Mouse (Mus musculus): Measurements from ENCODE around the gene H6pd.

Gene H6pd

GRCm38 (mm10) chr4:149941067-149941755 is 67.6 kb downstream of the H6pd start:
- DNase-seq: no peak

- no peak for DNase-seq
Measured at GRCm38 (mm10) chr4:149938701-149939100, 70.1 kb downstream of the H6pd start.

GRCm38 (mm10) chr4:149936921-149937320 is 71.9 kb downstream of the H6pd start:
- no peak for DNase-seq

- no peak for DNase-seq
Measured at GRCm38 (mm10) chr4:149935470-149935869, 73.4 kb downstream of the H6pd start.

- DNase-seq: no peak
Measured at GRCm38 (mm10) chr4:149933519-149934245, 75.1 kb downstream of the H6pd start.

GRCm38 (mm10) chr4:149933025-149933424 is 75.8 kb downstream of the H6pd start:
- DNase-seq: no peak

- DNase-seq: no peak
Measured at GRCm38 (mm10) chr4:149932108-149932815, 76.6 kb downstream of the H6pd start.

- DNase-seq: no peak
Measured at GRCm38 (mm10) chr4:149930755-149931154, 78.1 kb downstream of the H6pd start.

Data from layer of hippocampus, adult 9-11 months (tissue).